Mouse (Mus musculus): ENCODE results near the gene Micu1.

GRCm38 (mm10) chr10:59754104-59754503, 51.8 kb downstream of the Micu1 start:
- TF ChIP-seq CTCF (IDR thresholded peaks at IDR 0.05; ENCODE audit: low read depth, low read length) = no peak
- TF ChIP-seq POLR2A (IDR thresholded peaks at IDR 0.05; ENCODE audit: insufficient read depth, low read length) = no peak

Measured in ES-Bruce4 (cell line).